Mouse (Mus musculus) lung, adult 2 months (tissue): ENCODE data around the gene Atf6.

Experiments
- CTCF ChIP-seq: fragments of 200-500 bp; IDR thresholded peaks from 2 replicates; pipeline ENCODE4 v1.5.1; 2011; ENCODE audit warnings: mild to moderate bottlenecking, low read length, control low read depth; ENCODE audit not compliant: insufficient read depth
- POLR2A ChIP-seq: fragments of 200-500 bp; IDR thresholded peaks from 2 replicates; pipeline ENCODE4 v1.6.1; 2011; ENCODE audit warnings: low read depth, mild to moderate bottlenecking, control low read depth, low read length, borderline replicate concordance; ENCODE audit errors: extremely low read depth

DNA sequence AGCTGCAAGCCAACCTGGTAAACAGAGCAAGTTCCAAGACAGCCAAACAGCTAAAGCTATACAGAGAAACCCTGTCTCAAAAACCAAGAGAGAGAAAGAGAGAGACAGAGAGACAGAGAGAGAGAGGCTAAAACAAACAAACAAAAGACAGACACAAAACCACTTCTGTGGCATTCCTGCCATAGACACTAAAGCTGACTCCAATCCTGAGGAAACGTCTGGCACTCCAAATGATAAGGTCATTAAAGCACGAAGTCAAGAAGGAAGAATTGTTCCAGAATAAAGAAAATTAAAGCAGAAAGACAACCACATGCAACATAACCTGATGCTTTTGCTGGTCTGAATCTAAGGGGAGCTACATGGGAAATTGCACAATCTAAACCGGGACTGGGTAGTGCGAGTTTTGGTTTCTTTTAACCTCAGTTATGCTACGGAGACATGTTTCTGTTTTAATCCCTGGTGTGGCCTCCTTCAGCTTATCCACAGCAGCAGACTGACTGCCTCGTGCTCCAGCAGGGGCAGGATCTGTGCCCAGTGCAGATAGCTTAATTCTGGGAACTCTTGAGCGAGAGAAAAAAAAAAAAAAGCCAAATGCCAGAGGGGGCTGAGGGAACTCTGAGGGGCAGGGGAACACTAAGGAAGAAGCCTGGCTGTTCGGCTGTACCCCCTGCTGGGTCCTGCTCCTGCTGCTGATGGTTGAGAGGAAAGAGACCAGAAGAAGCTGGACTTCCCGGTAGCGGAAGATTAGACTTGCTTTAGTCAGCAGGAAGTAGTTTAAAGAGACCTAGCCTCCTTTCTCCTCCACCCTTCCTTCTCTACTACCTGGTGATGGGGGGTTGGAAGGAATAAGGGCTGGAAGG lies 21.9 kb downstream of the Atf6 start:
- no peak for TF ChIP-seq CTCF
- no peak for TF ChIP-seq POLR2A
